Mouse (Mus musculus): ENCODE measurements around the gene Rnf181. TPM values are rescaled to one million over a fixed set of nuclear protein-coding genes. Genes with fewer than 3 reads are reported as not detected.

The Rnf181 gene
- 10 to 100 TPM; 45.6 to 51.5 TPM for total RNA-seq (2021)

- no peak for DNase-seq
- intact Hi-C loops (cut with DNase I) = no loop called here
These were observed at the start of gene Rnf181 for GRCm38 (mm10) chr6:72366844-72367443. Gene Rnf181, minus strand, starts transcription at chr6:72366956.

GRCm38 (mm10) chr6:72415964-72416772 lies 49.4 kb upstream of the Rnf181 start:
- DNase-seq = no peak
- intact Hi-C loops (cut with DNase I) = no loop called here

GRCm38 (mm10) chr6:72415181-72415580 lies 48.4 kb upstream of the Rnf181 start:
- DNase-seq = no peak
- intact Hi-C loops (cut with DNase I) = no loop called here

- intact Hi-C loops (cut with DNase I) = no loop called here
- peak; percentile 97 to 98 for DNase-seq
These were observed 47.5 kb upstream of the Rnf181 start, which contains the start of gene Ggcx for GRCm38 (mm10) chr6:72414076-72414756. Gene Ggcx, plus strand, starts transcription at chr6:72414308.

GRCm38 (mm10) chr6:72410518-72410917 lies 43.8 kb upstream of the Rnf181 start:
- intact Hi-C loops (cut with DNase I) = no loop called here
- DNase-seq = no peak

GRCm38 (mm10) chr6:72410003-72410402 lies 43.2 kb upstream of the Rnf181 start:
- intact Hi-C loops (cut with DNase I) = no loop called here
- no peak for DNase-seq

- peak; percentile 55 to 79 for DNase-seq
- intact Hi-C loops (cut with DNase I) = loop anchor here (5.0 kb wide), 2 partner anchors 47 to 127 kb away; no protein-coding TSS in a partner anchor
These were observed 42.8 kb upstream of the Rnf181 start for GRCm38 (mm10) chr6:72409567-72409966.

- intact Hi-C loops (cut with DNase I) = loop anchor here (1.0 to 5.0 kb wide), 3 partner anchors 45 to 159 kb away; no protein-coding TSS in a partner anchor
- DNase-seq = peak; percentile 87 to 92
These were observed 40.4 kb upstream of the Rnf181 start for GRCm38 (mm10) chr6:72407119-72407518.

GRCm38 (mm10) chr6:72405356-72405755 lies 38.6 kb upstream of the Rnf181 start:
- no peak for DNase-seq

GRCm38 (mm10) chr6:72401875-72402274 lies 35.1 kb upstream of the Rnf181 start:
- peak; percentile 78 to 88 for DNase-seq
- intact Hi-C loops (cut with DNase I) = no loop called here

More at GRCm38 (mm10) chr6:72405356-72405755, 38.6 kb upstream of the Rnf181 start:
- intact Hi-C loops (cut with DNase I) = loop anchor here (5.0 kb wide), 2 partner anchors 43 to 123 kb away; no protein-coding TSS in a partner anchor

- intact Hi-C loops (cut with DNase I) = no loop called here
- DNase-seq = no peak
These were observed 33.2 kb upstream of the Rnf181 start for GRCm38 (mm10) chr6:72399967-72400366.

GRCm38 (mm10) chr6:72396837-72397251 lies 30.1 kb upstream of the Rnf181 start:
- DNase-seq = no peak
- intact Hi-C loops (cut with DNase I) = no loop called here

GRCm38 (mm10) chr6:72392341-72392740 lies 25.6 kb upstream of the Rnf181 start:
- no peak for DNase-seq
- intact Hi-C loops (cut with DNase I) = loop anchor here (5.0 kb wide), 1 partner anchor 110 kb away; no protein-coding TSS in a partner anchor

- intact Hi-C loops (cut with DNase I) = loop anchor here (5.0 kb wide), 1 partner anchor 109 kb away; no protein-coding TSS in a partner anchor
- DNase-seq = peak; percentile 77 to 80
These were observed 24.2 kb upstream of the Rnf181 start for GRCm38 (mm10) chr6:72390795-72391521.

- intact Hi-C loops (cut with DNase I) = loop anchor here (5.0 kb wide), 1 partner anchor 108 kb away; no protein-coding TSS in a partner anchor
These were observed 23.4 kb upstream of the Rnf181 start, which contains the start of gene Vamp8 for GRCm38 (mm10) chr6:72389941-72390771. Gene Vamp8, minus strand, starts transcription at chr6:72390703.

GRCm38 (mm10) chr6:72389471-72389940 lies 22.8 kb upstream of the Rnf181 start:
- intact Hi-C loops (cut with DNase I) = no loop called here
- DNase-seq = no peak

More at GRCm38 (mm10) chr6:72389941-72390771, 23.4 kb upstream of the Rnf181 start, which contains the start of gene Vamp8:
- peak; percentile 94 for DNase-seq

- DNase-seq = no peak
- intact Hi-C loops (cut with DNase I) = no loop called here
These were observed 22.1 kb upstream of the Rnf181 start for GRCm38 (mm10) chr6:72388791-72389329.

GRCm38 (mm10) chr6:72388266-72388665 lies 21.5 kb upstream of the Rnf181 start:
- no peak for DNase-seq
- intact Hi-C loops (cut with DNase I) = no loop called here

- no peak for DNase-seq
- intact Hi-C loops (cut with DNase I) = no loop called here
These were observed 21.1 kb upstream of the Rnf181 start for GRCm38 (mm10) chr6:72387816-72388215.

All from heart, postnatal 10 days (tissue).